ENCODE assay signal across 8 mouse cellular contexts in genomic region chr10:119239969-119240721, GRCm38 (mm10). TPM values are rescaled to one million over a fixed set of nuclear protein-coding genes. Genes with fewer than 3 reads are reported as not detected.
DNase-seq lines count a peak whose midpoint lies in the region; ATAC-seq and TF ChIP-seq lines count a peak whose summit lies in the region.

Gene Cand1 (minus strand): TSS chr10:119240055.

- H3K27me3 ChIP-seq in hindbrain, embryonic 10.5 days (ENCODE audit: insufficient read depth, poor library complexity, severe bottlenecking): no peaks in the 10 kb centered on the region
- H3K27me3 ChIP-seq in lung, postnatal 0 days (replicated peaks; ENCODE audit: insufficient read depth, low read length): no peaks in the 10 kb centered on the region

- H3K4me3 ChIP-seq in hindbrain, embryonic 10.5 days: peak within 1 kb of the TSS; percentile 97
- H3K4me3 ChIP-seq in lung, postnatal 0 days (ENCODE audit: low read depth, low read length): peak within 1 kb of the TSS; percentile 95

- H3K4me1 ChIP-seq in hindbrain, embryonic 10.5 days (replicated peaks): peaks cover 20% of the 10 kb centered on the region
- H3K4me1 ChIP-seq in lung, postnatal 0 days (ENCODE audit: insufficient read depth, low read depth, low read length): peaks cover 12% of the 10 kb centered on the region; the same call in 1 of the 2 replicates

- peak; percentile 0; the same call in 1 of the 2 replicates for TF ChIP-seq CTCF in lung, postnatal 0 days (IDR thresholded peaks at IDR 0.05)

- peak within 1 kb of the TSS; percentile 78 for H3K4me2 ChIP-seq in lung, postnatal 0 days (replicated peaks; ENCODE audit: low read depth, low read length)

- WGBS in hindbrain, embryonic 10.5 days: under 1% methylated on average over 67 of the region's 67 CpGs
- 2% methylated on average over 62 of the region's 67 CpGs for WGBS in lung, postnatal 0 days

- peak; percentile 100 for DNase-seq in MN1 (ENCODE audit: low spot score)
- peak; percentile 99 for DNase-seq in cerebellum, adult 9-10 months
- DNase-seq in hindbrain, embryonic 10.5 days (ENCODE audit: low spot score): peak; percentile 98
- DNase-seq in layer of hippocampus, adult 9-11 months: peak; percentile 98
- peak; percentile 99 for DNase-seq in lung, postnatal 0 days (ENCODE audit: low spot score)
- peak; percentile 100 for DNase-seq in ovary, postnatal 14 days (ENCODE audit: low spot score)
- peak; percentile 100 for DNase-seq in thymus, postnatal 14 days

- peak; percentile 49 for TF ChIP-seq EP300 in lung, postnatal 0 days (IDR thresholded peaks at IDR 0.05)

- ATAC-seq in frontal cortex, adult (ENCODE audit: low TSS enrichment): peak; percentile 95
- ATAC-seq in lung, postnatal 0 days: peak; percentile 97

- peaks cover 23% of the 10 kb centered on the region for H3K36me3 ChIP-seq in hindbrain, embryonic 10.5 days
- no peaks in the 10 kb centered on the region for H3K36me3 ChIP-seq in lung, postnatal 0 days (ENCODE audit: insufficient read depth, low read length)

- H3K9ac ChIP-seq in lung, postnatal 0 days (replicated peaks; ENCODE audit: low read depth): peak within 1 kb of the TSS; percentile 98

- H3K27ac ChIP-seq in hindbrain, embryonic 10.5 days: peak within 1 kb of the TSS; percentile 99
- peak within 1 kb of the TSS; percentile 99 for H3K27ac ChIP-seq in lung, postnatal 0 days (ENCODE audit: low read length)

- H3K9me3 ChIP-seq in hindbrain, embryonic 10.5 days: no peaks in the 10 kb centered on the region
- H3K9me3 ChIP-seq in lung, postnatal 0 days (ENCODE audit: low read length): no peaks in the 10 kb centered on the region

RNA-seq across cellular contexts. Expression of gene Cand1, which starts in this region (rescaled TPM):
- 82.6 and 96.5 TPM in 2 replicates for polyA plus RNA-seq in hindbrain, embryonic 10.5 days (2016; fragmentation: Nextera tagmentation; extraction: Ambion mirVana)
- 20.4 and 21.5 TPM in 2 replicates for polyA plus RNA-seq in lung, postnatal 0 days (2015; fragmentation: Nextera tagmentation; extraction: Ambion mirVana)

Comparison
In these comparisons a context has a peak if more than half of its experiments do, and no peak if none do; other contexts are left out.
1. Peak in every context shown above with its lines: DNase-seq, ATAC-seq, H3K4me3 ChIP-seq and H3K27ac ChIP-seq.